Mouse (Mus musculus) thymus, adult 2 months (tissue): Measurements from ENCODE around the gene Acot7.

Experiments used
- CTCF ChIP-seq: fragments of 200-500 bp; IDR thresholded peaks from 2 replicates; pipeline ENCODE4 v1.5.1; 2012; ENCODE audit warnings: mild to moderate bottlenecking, control low read depth, low read length, moderate library complexity, borderline replicate concordance; ENCODE audit not compliant: control insufficient read depth, poor library complexity, insufficient read depth; ENCODE audit errors: extremely low read depth
- POLR2A ChIP-seq: fragments of 200-500 bp; IDR thresholded peaks from 2 replicates; pipeline ENCODE4 v1.6.1; 2012; ENCODE audit warnings: mild to moderate bottlenecking, low read length, control low read depth, moderate library complexity; ENCODE audit not compliant: control insufficient read depth, poor library complexity, insufficient read depth; ENCODE audit errors: extremely low read depth

DNA sequence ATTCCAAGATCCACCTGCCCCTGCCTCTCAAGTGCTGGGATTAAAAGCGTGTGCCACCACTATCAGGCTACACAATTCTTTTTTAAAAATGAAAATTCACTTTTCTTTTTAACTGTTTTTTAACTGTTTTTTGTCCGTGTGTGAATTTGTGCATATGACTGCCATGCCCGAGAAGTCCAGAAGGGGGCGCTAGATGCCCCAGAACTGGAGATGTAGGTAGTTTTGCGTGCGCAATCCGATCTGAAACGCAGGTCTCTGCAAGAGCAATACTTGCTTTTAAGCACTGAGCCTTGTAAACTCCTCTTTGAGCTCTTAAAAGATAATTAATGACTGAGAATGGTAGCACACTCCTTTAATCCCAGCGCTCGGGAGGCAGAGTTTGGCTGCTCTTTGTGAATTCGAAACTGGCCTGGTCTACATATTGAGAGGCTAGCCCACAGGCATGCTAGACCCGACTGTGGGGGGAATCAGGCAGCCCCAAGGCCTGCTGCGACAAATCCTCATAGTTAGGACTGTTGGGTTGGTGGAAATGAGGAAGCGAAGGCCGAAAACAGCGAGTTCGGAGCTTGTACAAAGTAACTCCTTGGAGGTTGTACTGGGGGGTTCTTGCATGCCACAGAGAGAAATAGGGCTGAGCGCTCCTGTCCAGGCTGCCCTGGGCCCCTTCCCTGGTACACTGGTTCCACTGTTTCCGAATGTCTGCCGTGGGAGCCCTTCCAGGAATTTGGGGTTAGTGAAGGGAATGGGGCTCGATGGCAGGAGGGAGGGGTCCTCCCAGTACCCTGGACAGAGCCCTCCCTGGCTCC, 20.0 kb upstream of the Acot7 start:
- TF ChIP-seq CTCF (peak; percentile 15; the same call in 1 of the 2 replicates), POLR2A (no peak)
